Comparison of ENCODE assay signal across 10 mouse cellular contexts in genomic region chr11:32011867-32012603, GRCm38 (mm10). TPM values are rescaled to one million over a fixed set of nuclear protein-coding genes. Genes with fewer than 3 reads are reported as not detected.
DNase-seq lines count a peak whose midpoint lies in the region; ATAC-seq lines count a peak whose summit lies in the region.
"Had no signal": no experiment of that assay in that cellular context is flagged by ENCODE, and none has a peak within 500 bp of the region (broad histone marks: within the 10 kb centered on the region; RNA-seq: fewer than 3 reads in every experiment).

No protein-coding gene starts in this region.

- H3K4me1 ChIP-seq in hindbrain, embryonic 10.5 days (replicated peaks), result peaks cover 46% of the 10 kb centered on the region
- H3K4me1 ChIP-seq in hindbrain, embryonic 14.5 days (replicated peaks; ENCODE audit: control insufficient read depth, insufficient read depth, low read length), result peaks cover 54% of the 10 kb centered on the region
- peaks cover 93% of the 10 kb centered on the region for H3K4me1 ChIP-seq in midbrain, embryonic 13.5 days (replicated peaks)

- H3K9me3 ChIP-seq in hindbrain, embryonic 10.5 days, result peaks cover 5% of the 10 kb centered on the region
- H3K9me3 ChIP-seq in hindbrain, embryonic 14.5 days (ENCODE audit: control insufficient read depth, low read length), result peaks cover 2% of the 10 kb centered on the region; the same call in 1 of the 2 replicates
- peaks cover 1% of the 10 kb centered on the region; the same call in 1 of the 2 replicates for H3K9me3 ChIP-seq in midbrain, embryonic 13.5 days

- 77% methylated on average over 9 of the region's 9 CpGs for WGBS in hindbrain, embryonic 10.5 days
- WGBS in hindbrain, embryonic 14.5 days, result 62% methylated on average over 9 of the region's 9 CpGs
- WGBS in midbrain, embryonic 13.5 days, result 79% methylated on average over 9 of the region's 9 CpGs

- H3K9ac ChIP-seq in hindbrain, embryonic 14.5 days, result no peak overlapping the region
- no peak overlapping the region for H3K9ac ChIP-seq in midbrain, embryonic 13.5 days (replicated peaks)

- no peak overlapping the region for H3K4me2 ChIP-seq in hindbrain, embryonic 14.5 days (replicated peaks)
- H3K4me2 ChIP-seq in midbrain, embryonic 13.5 days (replicated peaks), result 0 out of 2 replicates have a peak overlapping the region, but pooled peaks have one; percentile 11

- H3K27ac ChIP-seq in hindbrain, embryonic 10.5 days, result peak overlapping the region; percentile 73
- no peak overlapping the region; the same call in 1 of the 2 replicates for H3K27ac ChIP-seq in hindbrain, embryonic 14.5 days
- H3K27ac ChIP-seq in midbrain, embryonic 13.5 days, result 0 out of 2 replicates have a peak overlapping the region, but pooled peaks have one; percentile 25

- no peaks in the 10 kb centered on the region for H3K27me3 ChIP-seq in hindbrain, embryonic 10.5 days (ENCODE audit: insufficient read depth, poor library complexity, severe bottlenecking)
- no peaks in the 10 kb centered on the region for H3K27me3 ChIP-seq in hindbrain, embryonic 14.5 days (ENCODE audit: control insufficient read depth, insufficient read depth, low read length)
- H3K27me3 ChIP-seq in midbrain, embryonic 13.5 days, result no peaks in the 10 kb centered on the region

- H3K4me3 ChIP-seq in hindbrain, embryonic 10.5 days, result no peak overlapping the region
- H3K4me3 ChIP-seq in hindbrain, embryonic 14.5 days (replicated peaks; ENCODE audit: low read length), result no peak overlapping the region
- no peak overlapping the region for H3K4me3 ChIP-seq in midbrain, embryonic 13.5 days (replicated peaks)

- peaks cover 21% of the 10 kb centered on the region for H3K36me3 ChIP-seq in hindbrain, embryonic 10.5 days
- peaks cover 40% of the 10 kb centered on the region for H3K36me3 ChIP-seq in hindbrain, embryonic 14.5 days (replicated peaks; ENCODE audit: control insufficient read depth, insufficient read depth)
- peaks cover 38% of the 10 kb centered on the region for H3K36me3 ChIP-seq in midbrain, embryonic 13.5 days

- no peak for DNase-seq in hindbrain, embryonic 10.5 days (ENCODE audit: low spot score)
- DNase-seq in hindbrain, embryonic 14.5 days (ENCODE audit: low spot score), result no peak
- peak; percentile 46 to 50 for DNase-seq in spleen, postnatal 36 days (ENCODE audit: low spot score in 2 of 2)
- DNase-seq in spleen, adult 12 weeks (ENCODE audit: low spot score), result no peak
- no peak for DNase-seq in yolk sac, embryonic 10.5 days (ENCODE audit: low spot score)
- DNase-seq in kidney, postnatal 4 days, result no peak
- DNase-seq in cerebellum, adult 11 months, result no peak
- DNase-seq: heart, postnatal 36 days; spleen, adult 18-20 months had no signal

- ATAC-seq in hindbrain, embryonic 14.5 days (ENCODE audit: low FRiP score), result no peak
- ATAC-seq in midbrain, embryonic 13.5 days, result no peak

RNA-seq across cellular contexts. Expression of gene Nsg2, which starts 11.8 kb away (rescaled TPM):
- polyA plus RNA-seq in hindbrain, embryonic 10.5 days (2016; fragmentation: Nextera tagmentation; extraction: Ambion mirVana), result 26.5 and 76.8 TPM in 2 replicates
- 157 and 172 TPM in 2 replicates for polyA plus RNA-seq in hindbrain, embryonic 14.5 days (2014; fragmentation: Nextera tagmentation; extraction: Ambion mirVana)
- 444 and 467 TPM in 2 replicates for polyA plus RNA-seq in midbrain, embryonic 13.5 days (2015; fragmentation: Nextera tagmentation; extraction: Ambion mirVana)

RNA-seq across cellular contexts. Expression of gene 4930524B15Rik, which starts 46.6 kb away (rescaled TPM):
- 0.10 and 0.20 TPM in 2 replicates for polyA plus RNA-seq in hindbrain, embryonic 10.5 days (2016; fragmentation: Nextera tagmentation; extraction: Ambion mirVana)
- polyA plus RNA-seq in hindbrain, embryonic 14.5 days (2014; fragmentation: Nextera tagmentation; extraction: Ambion mirVana), result 0.40 and 0.60 TPM in 2 replicates
- polyA plus RNA-seq in midbrain, embryonic 13.5 days (2015; fragmentation: Nextera tagmentation; extraction: Ambion mirVana), result 0.26 and 0.48 TPM in 2 replicates

Comparison
In these comparisons a context has a peak if more than half of its experiments do, and no peak if none do; other contexts are left out.
1. DNase-seq: peak in spleen, postnatal 36 days (2 of 2); none in hindbrain, embryonic 10.5 days (single experiment), hindbrain, embryonic 14.5 days (single experiment), spleen, adult 12 weeks (single experiment), yolk sac, embryonic 10.5 days (single experiment), kidney, postnatal 4 days (0 of 2) and cerebellum, adult 11 months (single experiment).